Comparison of ENCODE assay signal across 29 mouse cellular contexts in the genomic region with DNA sequence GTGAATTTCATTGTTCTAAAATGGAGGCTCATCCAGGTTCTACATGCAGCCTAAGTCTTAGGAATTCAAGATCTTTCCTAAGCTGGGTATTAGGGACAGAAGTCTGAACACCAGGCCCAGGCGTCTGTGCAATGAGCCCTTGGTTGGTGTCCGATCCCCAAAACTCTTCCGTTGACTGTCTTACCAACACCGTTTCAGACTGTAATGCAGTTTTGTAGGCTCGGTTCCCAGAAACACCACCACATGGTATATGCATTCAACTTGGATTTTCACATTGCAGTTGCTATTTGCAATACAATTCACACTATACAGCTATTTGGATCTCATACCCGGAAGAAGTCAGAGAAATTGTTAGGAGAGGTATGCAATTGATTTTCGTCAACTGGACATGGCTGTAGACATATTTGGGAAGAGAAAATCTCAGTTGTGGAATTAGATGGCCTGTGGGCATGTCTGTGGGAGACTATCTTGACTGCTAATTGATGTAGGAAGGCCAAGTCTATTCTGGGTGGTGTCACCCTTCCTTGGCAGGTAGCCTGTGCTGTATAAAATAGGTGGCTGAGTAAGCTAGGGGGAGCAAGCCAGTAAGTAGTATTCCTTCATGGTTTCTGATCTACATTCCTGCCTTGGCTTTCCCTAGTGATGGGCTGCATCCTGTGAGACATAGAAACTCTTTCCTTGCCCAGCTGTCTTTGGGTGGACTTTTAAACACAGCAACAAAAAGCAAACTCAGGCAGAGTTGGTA.
DNase-seq lines count a peak whose midpoint lies in the region; ATAC-seq and TF ChIP-seq lines count a peak whose summit lies in the region.
"Had no signal": no experiment of that assay in that cellular context is flagged by ENCODE, and none has a peak within 500 bp of the region (broad histone marks: within the 10 kb centered on the region; RNA-seq: fewer than 3 reads in every experiment).

No protein-coding gene starts in this region.

- no peaks in the 10 kb centered on the region for H3K36me3 ChIP-seq in forebrain, embryonic 15.5 days
- no peaks in the 10 kb centered on the region for H3K36me3 ChIP-seq in forebrain, embryonic 14.5 days (ENCODE audit: control insufficient read depth, insufficient read depth, low read length)
- H3K36me3 ChIP-seq in hindbrain, embryonic 13.5 days: no peaks in the 10 kb centered on the region
- H3K36me3 ChIP-seq in hindbrain, embryonic 16.5 days (ENCODE audit: control insufficient read depth, insufficient read depth, low read length): no peaks in the 10 kb centered on the region
- no peaks in the 10 kb centered on the region for H3K36me3 ChIP-seq in midbrain, embryonic 14.5 days (ENCODE audit: control insufficient read depth, insufficient read depth, low read length)
- no peaks in the 10 kb centered on the region for H3K36me3 ChIP-seq in midbrain, embryonic 11.5 days (ENCODE audit: control insufficient read depth, insufficient read depth, low read length)
- H3K36me3 ChIP-seq: embryonic facial prominence, embryonic 13.5 days; forebrain, embryonic 10.5 days; G1E; heart, embryonic 15.5 days; intestine, embryonic 15.5 days; midbrain, embryonic 10.5 days had no signal

- TF ChIP-seq CTCF in olfactory bulb, adult 2 months (IDR thresholded peaks at IDR 0.05; ENCODE audit: insufficient read depth, low read depth, low read length): no peak

- peak overlapping the region; percentile 68 for H3K27ac ChIP-seq in forebrain, embryonic 15.5 days (replicated peaks)
- H3K27ac ChIP-seq in forebrain, embryonic 14.5 days (ENCODE audit: low read depth, low read length): no peak overlapping the region
- peak overlapping the region; percentile 69; the same call in 1 of the 2 replicates for H3K27ac ChIP-seq in hindbrain, embryonic 13.5 days
- no peak overlapping the region for H3K27ac ChIP-seq in hindbrain, embryonic 16.5 days (ENCODE audit: low read depth, low read length)
- 0 out of 2 replicates have a peak overlapping the region, but pooled peaks have one; percentile 42 for H3K27ac ChIP-seq in midbrain, embryonic 14.5 days (replicated peaks; ENCODE audit: low read depth, low read length)
- no peak overlapping the region for H3K27ac ChIP-seq in midbrain, embryonic 11.5 days (ENCODE audit: low read depth, low read length)
- H3K27ac ChIP-seq in olfactory bulb, adult 2 months (ENCODE audit: insufficient read depth, low read depth, low read length): peak overlapping the region; percentile 79; the same call in 1 of the 2 replicates
- H3K27ac ChIP-seq: embryonic facial prominence, embryonic 13.5 days; forebrain, embryonic 10.5 days; heart, embryonic 15.5 days; hindbrain, postnatal 0 days; intestine, embryonic 15.5 days; liver, embryonic 14.5 days; midbrain, embryonic 10.5 days had no signal

- H3K4me1 ChIP-seq in forebrain, embryonic 15.5 days: peaks cover 26% of the 10 kb centered on the region
- H3K4me1 ChIP-seq in forebrain, embryonic 14.5 days (ENCODE audit: control insufficient read depth, insufficient read depth, low read length): peaks cover 9% of the 10 kb centered on the region
- peaks cover 33% of the 10 kb centered on the region for H3K4me1 ChIP-seq in hindbrain, embryonic 13.5 days (replicated peaks)
- H3K4me1 ChIP-seq in hindbrain, embryonic 16.5 days (ENCODE audit: control insufficient read depth, insufficient read depth, low read depth, low read length): peaks cover 29% of the 10 kb centered on the region
- H3K4me1 ChIP-seq in midbrain, embryonic 14.5 days (ENCODE audit: control insufficient read depth, insufficient read depth, low read length): peaks cover 26% of the 10 kb centered on the region
- H3K4me1 ChIP-seq in midbrain, embryonic 11.5 days (ENCODE audit: control insufficient read depth, insufficient read depth, low read length): peaks cover 16% of the 10 kb centered on the region
- peaks cover 15% of the 10 kb centered on the region for H3K4me1 ChIP-seq in olfactory bulb, adult 2 months (ENCODE audit: control insufficient read depth, insufficient read depth, low read length)
- H3K4me1 ChIP-seq: embryonic facial prominence, embryonic 13.5 days; heart, embryonic 15.5 days; intestine, embryonic 15.5 days had no signal

- H3K9me3 ChIP-seq in forebrain, embryonic 15.5 days: no peaks in the 10 kb centered on the region
- H3K9me3 ChIP-seq in forebrain, embryonic 14.5 days (replicated peaks; ENCODE audit: control insufficient read depth, low read length): no peaks in the 10 kb centered on the region
- no peaks in the 10 kb centered on the region for H3K9me3 ChIP-seq in hindbrain, embryonic 13.5 days
- H3K9me3 ChIP-seq in hindbrain, embryonic 16.5 days (ENCODE audit: control insufficient read depth, low read length): no peaks in the 10 kb centered on the region
- no peaks in the 10 kb centered on the region for H3K9me3 ChIP-seq in midbrain, embryonic 14.5 days (ENCODE audit: control insufficient read depth, low read length)
- no peaks in the 10 kb centered on the region for H3K9me3 ChIP-seq in midbrain, embryonic 11.5 days (ENCODE audit: control insufficient read depth, low read length)
- H3K9me3 ChIP-seq: embryonic facial prominence, embryonic 13.5 days; forebrain, embryonic 10.5 days; heart, embryonic 15.5 days; intestine, embryonic 15.5 days; midbrain, embryonic 10.5 days had no signal

- H3K4me2 ChIP-seq in forebrain, embryonic 15.5 days (replicated peaks): no peak overlapping the region
- H3K4me2 ChIP-seq in forebrain, embryonic 14.5 days (ENCODE audit: low read length): no peak overlapping the region
- no peak overlapping the region for H3K4me2 ChIP-seq in hindbrain, embryonic 13.5 days
- H3K4me2 ChIP-seq in hindbrain, embryonic 16.5 days (ENCODE audit: low read length): no peak overlapping the region
- no peak overlapping the region for H3K4me2 ChIP-seq in midbrain, embryonic 14.5 days (ENCODE audit: low read length)
- no peak overlapping the region for H3K4me2 ChIP-seq in midbrain, embryonic 11.5 days
- H3K4me2 ChIP-seq: embryonic facial prominence, embryonic 13.5 days; heart, embryonic 15.5 days; intestine, embryonic 15.5 days had no signal

- ATAC-seq in forebrain, embryonic 15.5 days (replicated peaks): no peak
- no peak for ATAC-seq in forebrain, embryonic 14.5 days
- no peak for ATAC-seq in hindbrain, embryonic 13.5 days (ENCODE audit: low FRiP score)
- no peak for ATAC-seq in hindbrain, embryonic 16.5 days
- ATAC-seq in midbrain, embryonic 14.5 days (ENCODE audit: low FRiP score, low TSS enrichment): no peak
- no peak for ATAC-seq in midbrain, embryonic 11.5 days (ENCODE audit: low FRiP score)
- no peak for ATAC-seq in megakaryocyte progenitor cell, adult 5-6 weeks (replicated peaks; ENCODE audit: poor library complexity)
- ATAC-seq: intestine, embryonic 15.5 days had no signal

- H3K9ac ChIP-seq in forebrain, embryonic 15.5 days (replicated peaks): no peak overlapping the region
- H3K9ac ChIP-seq in forebrain, embryonic 14.5 days (ENCODE audit: low read length): no peak overlapping the region
- no peak overlapping the region for H3K9ac ChIP-seq in hindbrain, embryonic 13.5 days
- no peak overlapping the region for H3K9ac ChIP-seq in hindbrain, embryonic 16.5 days (ENCODE audit: low read depth, low read length)
- H3K9ac ChIP-seq in midbrain, embryonic 14.5 days (replicated peaks; ENCODE audit: low read length): no peak overlapping the region
- no peak overlapping the region for H3K9ac ChIP-seq in midbrain, embryonic 11.5 days (ENCODE audit: low read length)
- H3K9ac ChIP-seq: embryonic facial prominence, embryonic 13.5 days; heart, embryonic 15.5 days; intestine, embryonic 15.5 days; liver, embryonic 14.5 days had no signal

- H3K27me3 ChIP-seq in forebrain, embryonic 15.5 days: no peaks in the 10 kb centered on the region
- no peaks in the 10 kb centered on the region for H3K27me3 ChIP-seq in forebrain, embryonic 14.5 days (replicated peaks; ENCODE audit: control insufficient read depth, insufficient read depth, low read length)
- H3K27me3 ChIP-seq in hindbrain, embryonic 13.5 days: no peaks in the 10 kb centered on the region
- H3K27me3 ChIP-seq in hindbrain, embryonic 16.5 days (replicated peaks; ENCODE audit: control insufficient read depth, insufficient read depth, low read length): no peaks in the 10 kb centered on the region
- H3K27me3 ChIP-seq in midbrain, embryonic 14.5 days (ENCODE audit: control insufficient read depth, insufficient read depth, low read length): no peaks in the 10 kb centered on the region
- H3K27me3 ChIP-seq in midbrain, embryonic 11.5 days (ENCODE audit: control insufficient read depth, insufficient read depth, low read length): no peaks in the 10 kb centered on the region
- H3K27me3 ChIP-seq: embryonic facial prominence, embryonic 13.5 days; heart, embryonic 15.5 days; intestine, embryonic 15.5 days had no signal

- TF ChIP-seq POLR2A in olfactory bulb, adult 2 months (IDR thresholded peaks at IDR 0.05; ENCODE audit: insufficient read depth, low read depth, low read length): no peak

- no peak overlapping the region for H3K4me3 ChIP-seq in forebrain, embryonic 15.5 days
- no peak overlapping the region for H3K4me3 ChIP-seq in forebrain, embryonic 14.5 days (ENCODE audit: low read depth, low read length)
- no peak overlapping the region for H3K4me3 ChIP-seq in hindbrain, embryonic 13.5 days
- no peak overlapping the region for H3K4me3 ChIP-seq in hindbrain, embryonic 16.5 days (ENCODE audit: low read length)
- H3K4me3 ChIP-seq in midbrain, embryonic 14.5 days (replicated peaks; ENCODE audit: low read depth, low read length): no peak overlapping the region
- H3K4me3 ChIP-seq in midbrain, embryonic 11.5 days (ENCODE audit: low read depth, low read length): no peak overlapping the region
- H3K4me3 ChIP-seq in olfactory bulb, adult 2 months (ENCODE audit: insufficient read depth, low read depth, low read length): no peak overlapping the region
- H3K4me3 ChIP-seq: embryonic facial prominence, embryonic 13.5 days; forebrain, embryonic 10.5 days; heart, embryonic 15.5 days; intestine, embryonic 15.5 days; midbrain, embryonic 10.5 days; myocyte had no signal

- 89% methylated on average over 7 of the region's 7 CpGs for WGBS in forebrain, embryonic 15.5 days
- 95% methylated on average over 7 of the region's 7 CpGs for WGBS in forebrain, embryonic 14.5 days
- 95% methylated on average over 7 of the region's 7 CpGs for WGBS in hindbrain, embryonic 13.5 days
- 96% methylated on average over 7 of the region's 7 CpGs for WGBS in hindbrain, embryonic 16.5 days
- WGBS in midbrain, embryonic 14.5 days: 95% methylated on average over 7 of the region's 7 CpGs
- 92% methylated on average over 7 of the region's 7 CpGs for WGBS in midbrain, embryonic 11.5 days
- 92% methylated on average over 7 of the region's 7 CpGs for WGBS in olfactory bulb, adult 2 months

- DNase-seq in forebrain, embryonic 14.5 days (ENCODE audit: low spot score): no peak
- DNase-seq in midbrain, embryonic 14.5 days: no peak
- DNase-seq in midbrain, embryonic 11.5 days (ENCODE audit: low spot score, missing footprints): no peak
- DNase-seq: adrenal gland, postnatal 10 days; cerebellum, adult 11 months; cerebellum, adult 9-10 months; gastrocnemius, postnatal 10 days; kidney, adult 2 months; kidney, postnatal 36 days; liver; lung, adult 2 months; lung, postnatal 14 days; right cerebral cortex, postnatal 4 days; thymus, adult 2 months; thymus, postnatal 36 days had no signal

Comparison
In these comparisons a context has a peak if more than half of its experiments do, and no peak if none do; other contexts are left out.
1. H3K27ac ChIP-seq: peak in forebrain, embryonic 15.5 days (single experiment), hindbrain, embryonic 13.5 days (single experiment), midbrain, embryonic 14.5 days (single experiment) and olfactory bulb, adult 2 months (single experiment); none in forebrain, embryonic 14.5 days (single experiment), hindbrain, embryonic 16.5 days (single experiment) and midbrain, embryonic 11.5 days (single experiment).